24 mouse cellular contexts compared by ENCODE assay signal in genomic region chr10:60261530-60261929, GRCm38 (mm10). TPM values are rescaled to one million over a fixed set of nuclear protein-coding genes. Genes with fewer than 3 reads are reported as not detected.
DNase-seq lines count a peak whose midpoint lies in the region; ATAC-seq and TF ChIP-seq lines count a peak whose summit lies in the region.
"Had no signal": no experiment of that assay in that cellular context is flagged by ENCODE, and none has a peak within 500 bp of the region (broad histone marks: within the 10 kb centered on the region; RNA-seq: fewer than 3 reads in every experiment).

No protein-coding gene starts in this region.

- WGBS in kidney, postnatal 0 days: 40% methylated on average over 5 of the region's 5 CpGs

- H3K36me3 ChIP-seq in kidney, postnatal 0 days (ENCODE audit: insufficient read depth, low read length): no peaks in the 10 kb centered on the region
- H3K36me3 ChIP-seq: embryonic facial prominence, embryonic 13.5 days; hindbrain, embryonic 10.5 days; midbrain, embryonic 12.5 days; neural tube, embryonic 13.5 days had no signal

- H3K27me3 ChIP-seq in kidney, postnatal 0 days (ENCODE audit: insufficient read depth, low read length): no peaks in the 10 kb centered on the region
- H3K27me3 ChIP-seq: embryonic facial prominence, embryonic 13.5 days; forebrain, embryonic 13.5 days; midbrain, embryonic 12.5 days; neural tube, embryonic 13.5 days had no signal

- H3K9ac ChIP-seq in kidney, postnatal 0 days (ENCODE audit: low read depth, low read length): no peak overlapping the region
- H3K9ac ChIP-seq: embryonic facial prominence, embryonic 13.5 days; forebrain, embryonic 13.5 days; midbrain, embryonic 12.5 days had no signal

- 0 out of 2 replicates have a peak, but pooled peaks have one; percentile 3 for TF ChIP-seq CTCF in kidney, postnatal 0 days (IDR thresholded peaks at IDR 0.05; ENCODE audit: low read depth)

- no peak for ATAC-seq in kidney, postnatal 0 days (replicated peaks; ENCODE audit: low FRiP score, low read depth)

- DNase-seq in adrenal gland, postnatal 14 days: peak; percentile 4
- DNase-seq in adrenal gland, postnatal 25 days: no peak
- DNase-seq in kidney, postnatal 0 days (ENCODE audit: low spot score): no peak
- DNase-seq in kidney, postnatal 4 days: no peak
- DNase-seq in testis, postnatal 14 days (ENCODE audit: low spot score): peak; percentile 53
- DNase-seq in testis, postnatal 10 days (ENCODE audit: low spot score): no peak
- DNase-seq in ovary, adult 18-20 months (ENCODE audit: low spot score): no peak
- DNase-seq: adrenal gland, postnatal 36 days; cerebellum, adult 2 months; cerebellum, postnatal 25 days; kidney, adult 18-20 months; kidney, postnatal 14 days; lung, postnatal 10 days; thymus, postnatal 25 days had no signal

- H3K9me3 ChIP-seq in kidney, postnatal 0 days (replicated peaks; ENCODE audit: low read length): no peaks in the 10 kb centered on the region
- H3K9me3 ChIP-seq: embryonic facial prominence, embryonic 13.5 days; forebrain, embryonic 13.5 days; hindbrain, embryonic 10.5 days; midbrain, embryonic 12.5 days; neural tube, embryonic 13.5 days had no signal

- no peak overlapping the region for H3K4me2 ChIP-seq in kidney, postnatal 0 days (ENCODE audit: low read length)
- H3K4me2 ChIP-seq: embryonic facial prominence, embryonic 13.5 days; forebrain, embryonic 13.5 days; heart, embryonic 11.5 days; midbrain, embryonic 12.5 days; neural tube, embryonic 13.5 days had no signal

- no peaks in the 10 kb centered on the region for H3K4me1 ChIP-seq in kidney, postnatal 0 days (replicated peaks; ENCODE audit: insufficient read depth, low read length)

- no peak overlapping the region for H3K4me3 ChIP-seq in kidney, postnatal 0 days (replicated peaks; ENCODE audit: low read depth, low read length)
- H3K4me3 ChIP-seq: embryonic facial prominence, embryonic 13.5 days; erythroblast, embryonic 14.5 days; forebrain, embryonic 13.5 days; hindbrain, embryonic 10.5 days; layer of hippocampus, adult 2 months; midbrain, embryonic 12.5 days; neural tube, embryonic 13.5 days had no signal

- H3K27ac ChIP-seq in kidney, postnatal 0 days: no peak overlapping the region

RNA-seq across cellular contexts. Expression of gene Psap, which starts 15.9 kb away (rescaled TPM):
- 876 and 969 TPM in 2 replicates for total RNA-seq in adrenal gland, postnatal 14 days (2021)
- 910 and 984 TPM in 2 replicates for total RNA-seq in adrenal gland, postnatal 25 days (2021)
- 142 and 160 TPM in 2 replicates for polyA plus RNA-seq in kidney, postnatal 0 days (2015; fragmentation: Nextera tagmentation; extraction: Ambion mirVana)

RNA-seq across cellular contexts. Expression of gene Chst3, which starts 42.5 kb away (rescaled TPM):
- total RNA-seq in adrenal gland, postnatal 14 days (2021): 2.0 and 5.4 TPM in 2 replicates
- total RNA-seq in adrenal gland, postnatal 25 days (2021): 0.85 and 1.7 TPM in 2 replicates
- 0.87 and 0.96 TPM in 2 replicates for polyA plus RNA-seq in kidney, postnatal 0 days (2015; fragmentation: Nextera tagmentation; extraction: Ambion mirVana)
- total RNA-seq: granulocyte monocyte progenitor cell, adult 5-6 weeks; megakaryocyte progenitor cell, adult 5-6 weeks had no signal
- polyA plus RNA-seq: erythroblast, embryonic 14.5 days had no signal

Comparison
In these comparisons a context has a peak if more than half of its experiments do, and no peak if none do; other contexts are left out.
1. DNase-seq: peak in adrenal gland, postnatal 14 days (single experiment) and testis, postnatal 14 days (single experiment); none in adrenal gland, postnatal 25 days (single experiment), kidney, postnatal 0 days (single experiment), kidney, postnatal 4 days (0 of 2), testis, postnatal 10 days (single experiment) and ovary, adult 18-20 months (single experiment).